Mouse (Mus musculus): ENCODE data around the gene Slc24a3.

The Slc24a3 gene

GRCm38 (mm10) chr2:145655373-145655960 is 487.9 kb downstream of the Slc24a3 start:
- DNase-seq: no peak

GRCm38 (mm10) chr2:145656121-145656520 is 488.6 kb downstream of the Slc24a3 start:
- no peak for DNase-seq

- no peak for DNase-seq
These were observed 489.2 kb downstream of the Slc24a3 start for GRCm38 (mm10) chr2:145656716-145657115.

GRCm38 (mm10) chr2:145661242-145661641 is 493.7 kb downstream of the Slc24a3 start:
- DNase-seq: no peak

- DNase-seq: no peak
These were observed 496.3 kb downstream of the Slc24a3 start for GRCm38 (mm10) chr2:145663899-145664298.

- DNase-seq: no peak
These were observed 496.8 kb downstream of the Slc24a3 start for GRCm38 (mm10) chr2:145664311-145664710.

GRCm38 (mm10) chr2:145668135-145668534 is 500.6 kb downstream of the Slc24a3 start:
- no peak for DNase-seq

GRCm38 (mm10) chr2:145670131-145670530 is 502.6 kb downstream of the Slc24a3 start:
- DNase-seq: no peak

GRCm38 (mm10) chr2:145674496-145675141 is 507.1 kb downstream of the Slc24a3 start:
- no peak for DNase-seq

- DNase-seq: peak; percentile 8
These were observed 507.7 kb downstream of the Slc24a3 start, which contains the start of gene Rin2 for GRCm38 (mm10) chr2:145675142-145675755. Gene Rin2 (plus strand): TSS chr2:145675215.

- DNase-seq: no peak
These were observed 508.4 kb downstream of the Slc24a3 start for GRCm38 (mm10) chr2:145675756-145676543.

GRCm38 (mm10) chr2:145676544-145676925 is 509.0 kb downstream of the Slc24a3 start:
- no peak for DNase-seq

GRCm38 (mm10) chr2:145676936-145677335 is 509.4 kb downstream of the Slc24a3 start:
- no peak for DNase-seq

GRCm38 (mm10) chr2:145680141-145680540 is 512.6 kb downstream of the Slc24a3 start:
- DNase-seq: no peak

GRCm38 (mm10) chr2:145680762-145681161 is 513.2 kb downstream of the Slc24a3 start:
- DNase-seq: no peak

GRCm38 (mm10) chr2:145681626-145682025 is 514.1 kb downstream of the Slc24a3 start:
- DNase-seq: no peak

- no peak for DNase-seq
These were observed 515.4 kb downstream of the Slc24a3 start for GRCm38 (mm10) chr2:145682924-145683323.

GRCm38 (mm10) chr2:145683536-145683935 is 516.0 kb downstream of the Slc24a3 start:
- no peak for DNase-seq

- no peak for DNase-seq
These were observed 516.6 kb downstream of the Slc24a3 start for GRCm38 (mm10) chr2:145684151-145684550.

GRCm38 (mm10) chr2:145684891-145685290 is 517.3 kb downstream of the Slc24a3 start:
- no peak for DNase-seq

- no peak for DNase-seq
These were observed 518.5 kb downstream of the Slc24a3 start for GRCm38 (mm10) chr2:145686017-145686416.

- no peak for DNase-seq
These were observed 523.9 kb downstream of the Slc24a3 start for GRCm38 (mm10) chr2:145691367-145692009.
